Mouse (Mus musculus) embryonic facial prominence, embryonic 15.5 days (tissue): Measurements from ENCODE around the gene Apom. TPM values are rescaled to one million over a fixed set of nuclear protein-coding genes. Genes with fewer than 3 reads are reported as not detected.
A peak's percentile ranks its signal among the peaks of the same experiment; 100 is the strongest.

Experiments
- ATAC-seq: fragments of 200-750 bp; cut with Nextera tagmentation; 2 replicates; pipeline ENCODE4 v1.8.0; 2017; ENCODE audit warnings: low read depth, moderate TSS enrichment; ENCODE audit not compliant: insufficient number of reproducible peaks, low FRiP score, low TSS enrichment
- H3K27ac ChIP-seq: fragments of 300-500 bp; sonication (generic); replicated peaks from 2 replicates; pipeline ENCODE4 v1.5.1; 2015; ENCODE audit warnings: mild to moderate bottlenecking, inconsistent platforms
- H3K27me3 ChIP-seq: fragments of 300-500 bp; sonication (generic); 2 replicates; pipeline ENCODE4 v1.6.1; 2015; ENCODE audit warnings: inconsistent platforms
- H3K36me3 ChIP-seq: fragments of 300-500 bp; sonication (generic); 2 replicates; pipeline ENCODE4 v1.6.1; 2015; ENCODE audit warnings: mild to moderate bottlenecking, inconsistent platforms
- H3K4me1 ChIP-seq: fragments of 300-500 bp; sonication (generic); 2 replicates; pipeline ENCODE4 v1.6.1; 2015; ENCODE audit warnings: inconsistent platforms
- H3K4me2 ChIP-seq: fragments of 300-500 bp; sonication (generic); replicated peaks from 2 replicates; pipeline ENCODE4 v1.6.1; 2015; ENCODE audit warnings: mild to moderate bottlenecking, inconsistent platforms
- H3K4me3 ChIP-seq: fragments of 300-500 bp; sonication (generic); replicated peaks from 2 replicates; pipeline ENCODE4 v1.5.1; 2015; ENCODE audit warnings: mild to moderate bottlenecking, inconsistent platforms
- H3K9ac ChIP-seq: fragments of 300-500 bp; sonication (generic); 2 replicates; pipeline ENCODE4 v1.6.1; 2015; ENCODE audit warnings: inconsistent platforms
- H3K9me3 ChIP-seq: fragments of 300-500 bp; sonication (generic); replicated peaks from 2 replicates; pipeline ENCODE4 v1.6.1; 2016; ENCODE audit warnings: inconsistent platforms
- WGBS: fragments of 180-500 bp; shearing (Covaris S2); methylation state at CpG from one replicate; pipeline ENCODE4 v1.1.7; 2015; 5-methylcytosine and 5-hydroxymethylcytosine counted together
- polyA plus RNA-seq: library from polyadenylated mRNA; unstranded; fragments of >200 nt; fragmentation: Nextera tagmentation; extraction: Ambion mirVana; gene quantifications from 2 replicates; pipeline ENCODE4 v1.2.1, GENCODE M21; 2015

Apom gene
- polyA plus RNA-seq, 1 experiment from 2014 or later, result not detected

- peaks cover 56% of the 10 kb centered on the region for H3K36me3 ChIP-seq
Observed at GRCm38 (mm10) chr17:35092403-35093198, 39.2 kb downstream of the Apom start.

GRCm38 (mm10) chr17:35090166-35090932 lies 41.5 kb downstream of the Apom start:
- H3K9me3 ChIP-seq, result no peaks in the 10 kb centered on the region
- H3K4me3 ChIP-seq, result peak overlapping the region; percentile 66
- H3K4me2 ChIP-seq, result peak overlapping the region; percentile 58
- H3K36me3 ChIP-seq, result peaks cover 37% of the 10 kb centered on the region
- no peaks in the 10 kb centered on the region for H3K27me3 ChIP-seq
- peaks cover 13% of the 10 kb centered on the region for H3K4me1 ChIP-seq
- peak overlapping the region; percentile 69 for H3K9ac ChIP-seq
- ATAC-seq, result no peak
- H3K27ac ChIP-seq, result peak overlapping the region; percentile 97
- 59% methylated on average over 8 of the region's 8 CpGs for WGBS

More at GRCm38 (mm10) chr17:35092403-35093198, 39.2 kb downstream of the Apom start:
- no peak overlapping the region for H3K9ac ChIP-seq
- 86% methylated on average over 14 of the region's 14 CpGs for WGBS
- no peak for ATAC-seq
- no peaks in the 10 kb centered on the region for H3K9me3 ChIP-seq
- no peak overlapping the region for H3K27ac ChIP-seq
- no peaks in the 10 kb centered on the region for H3K27me3 ChIP-seq
- H3K4me3 ChIP-seq, result no peak overlapping the region
- H3K4me1 ChIP-seq, result peaks cover 13% of the 10 kb centered on the region
- no peak overlapping the region for H3K4me2 ChIP-seq

GRCm38 (mm10) chr17:35088825-35089644 lies 42.8 kb downstream of the Apom start, which contains the start of gene Abhd16a:
TSS of gene Abhd16a (plus strand) at chr17:35089263.
- no peaks in the 10 kb centered on the region for H3K27me3 ChIP-seq
- H3K4me3 ChIP-seq, result peak within 1 kb of the TSS; percentile 66
- peak within 1 kb of the TSS; percentile 58 for H3K4me2 ChIP-seq
- peaks cover 24% of the 10 kb centered on the region for H3K36me3 ChIP-seq
- H3K9me3 ChIP-seq, result no peaks in the 10 kb centered on the region
- peak; percentile 95 for ATAC-seq
- H3K27ac ChIP-seq, result peak within 1 kb of the TSS; percentile 97
- H3K4me1 ChIP-seq, result peaks cover 13% of the 10 kb centered on the region
- WGBS, result 3% methylated on average over 67 of the region's 67 CpGs
- H3K9ac ChIP-seq, result peak within 1 kb of the TSS; percentile 69

GRCm38 (mm10) chr17:35088151-35088550 lies 43.7 kb downstream of the Apom start:
- Histone ChIP-seq H3K36me3 (peaks cover 20% of the 10 kb centered on the region), H3K27ac (no peak overlapping the region), H3K4me3 (no peak overlapping the region), H3K4me1 (peaks cover 13% of the 10 kb centered on the region), H3K9ac (no peak overlapping the region), H3K4me2 (no peak overlapping the region), H3K9me3 (no peaks in the 10 kb centered on the region), H3K27me3 (no peaks in the 10 kb centered on the region)
- no peak for ATAC-seq
- WGBS, result 31% methylated on average over 2 of the region's 2 CpGs

GRCm38 (mm10) chr17:35085208-35085865 lies 46.5 kb downstream of the Apom start, which contains the start of gene Ly6g6f:
TSS of gene Ly6g6f (minus strand) at chr17:35085610.
- Histone ChIP-seq H3K27me3 (no peaks in the 10 kb centered on the region), H3K27ac (no peak within 1 kb of the TSS), H3K4me3 (no peak within 1 kb of the TSS), H3K9ac (no peak within 1 kb of the TSS), H3K4me2 (no peak within 1 kb of the TSS), H3K9me3 (no peaks in the 10 kb centered on the region), H3K36me3 (no peaks in the 10 kb centered on the region), H3K4me1 (peaks cover 6% of the 10 kb centered on the region)
- WGBS, result 72% methylated on average over 7 of the region's 7 CpGs
- no peak for ATAC-seq

- Histone ChIP-seq H3K27ac (no peak overlapping the region), H3K4me2 (no peak overlapping the region), H3K9me3 (no peaks in the 10 kb centered on the region), H3K27me3 (no peaks in the 10 kb centered on the region), H3K36me3 (no peaks in the 10 kb centered on the region), H3K4me1 (no peaks in the 10 kb centered on the region), H3K9ac (no peak overlapping the region), H3K4me3 (no peak overlapping the region)
- WGBS, result 79% methylated on average over 3 of the region's 3 CpGs
- no peak for ATAC-seq
Observed at GRCm38 (mm10) chr17:35083929-35084497, 47.8 kb downstream of the Apom start.

- H3K4me3 ChIP-seq, result no peak overlapping the region
- H3K27me3 ChIP-seq, result no peaks in the 10 kb centered on the region
- H3K9me3 ChIP-seq, result no peaks in the 10 kb centered on the region
- H3K4me2 ChIP-seq, result no peak overlapping the region
- H3K27ac ChIP-seq, result no peak overlapping the region
- peaks cover 2% of the 10 kb centered on the region; the same call in 1 of the 2 replicates for H3K4me1 ChIP-seq
- H3K9ac ChIP-seq, result no peak overlapping the region
- H3K36me3 ChIP-seq, result no peaks in the 10 kb centered on the region
- WGBS, result 83% methylated on average over 16 of the region's 16 CpGs
- no peak for ATAC-seq
Observed at GRCm38 (mm10) chr17:35082841-35083576, 48.8 kb downstream of the Apom start.

GRCm38 (mm10) chr17:35080710-35081109 lies 51.1 kb downstream of the Apom start:
- Histone ChIP-seq H3K9ac (no peak overlapping the region; the same call in 1 of the 2 replicates), H3K4me2 (no peak overlapping the region), H3K27ac (no peak overlapping the region), H3K4me3 (no peak overlapping the region), H3K27me3 (no peaks in the 10 kb centered on the region), H3K4me1 (peaks cover 18% of the 10 kb centered on the region), H3K36me3 (no peaks in the 10 kb centered on the region), H3K9me3 (no peaks in the 10 kb centered on the region)
- ATAC-seq, result no peak
- 68% methylated on average over 4 of the region's 4 CpGs for WGBS

GRCm38 (mm10) chr17:35080248-35080647 lies 51.6 kb downstream of the Apom start:
- Histone ChIP-seq H3K27me3 (no peaks in the 10 kb centered on the region), H3K4me3 (no peak overlapping the region), H3K4me2 (no peak overlapping the region), H3K9ac (no peak overlapping the region; the same call in 1 of the 2 replicates), H3K27ac (no peak overlapping the region), H3K36me3 (no peaks in the 10 kb centered on the region), H3K9me3 (no peaks in the 10 kb centered on the region), H3K4me1 (peaks cover 18% of the 10 kb centered on the region)
- ATAC-seq, result no peak
- WGBS, result 40% methylated on average over 6 of the region's 6 CpGs

- Histone ChIP-seq H3K27ac (no peak overlapping the region), H3K4me3 (no peak overlapping the region), H3K9ac (no peak overlapping the region), H3K4me2 (no peak overlapping the region), H3K36me3 (no peaks in the 10 kb centered on the region), H3K9me3 (no peaks in the 10 kb centered on the region), H3K27me3 (no peaks in the 10 kb centered on the region), H3K4me1 (peaks cover 18% of the 10 kb centered on the region)
- no peak for ATAC-seq
- 58% methylated on average over 9 of the region's 9 CpGs for WGBS
Observed at GRCm38 (mm10) chr17:35079778-35080177, 52.1 kb downstream of the Apom start.
